Mouse (Mus musculus): ENCODE measurements around the gene Lhx8. TPM values are rescaled to one million over a fixed set of nuclear protein-coding genes. Genes with fewer than 3 reads are reported as not detected.

Gene Lhx8
- polyA plus RNA-seq, 1 experiment from 2014 or later: 19.8 TPM

GRCm38 (mm10) chr3:154287217-154287616 is 43.2 kb downstream of the Lhx8 start:
- H3K9me3 ChIP-seq (ENCODE audit: control insufficient read depth, low read length): no peaks in the 10 kb centered on the region
- H3K4me2 ChIP-seq (ENCODE audit: low read depth, low read length, severe bottlenecking): no peak overlapping the region
- H3K36me3 ChIP-seq (ENCODE audit: control insufficient read depth, insufficient read depth, low read length): no peaks in the 10 kb centered on the region
- H3K4me1 ChIP-seq (replicated peaks; ENCODE audit: control insufficient read depth, insufficient read depth, low read length): no peaks in the 10 kb centered on the region
- DNase-seq (ENCODE audit: low spot score) (no peak), ATAC-seq (replicated peaks; ENCODE audit: low FRiP score) (no peak)
- no peak overlapping the region for H3K27ac ChIP-seq (ENCODE audit: low read depth, low read length)
- H3K27me3 ChIP-seq (ENCODE audit: control insufficient read depth, insufficient read depth, low read length): no peaks in the 10 kb centered on the region
- WGBS: 83% methylated on average over 2 of the region's 2 CpGs
- H3K9ac ChIP-seq (ENCODE audit: low read length): no peak overlapping the region
- no peak overlapping the region for H3K4me3 ChIP-seq (ENCODE audit: low read depth, low read length)

GRCm38 (mm10) chr3:154285351-154285750 is 45.1 kb downstream of the Lhx8 start:
- Histone ChIP-seq H3K4me2 (ENCODE audit: low read depth, low read length, severe bottlenecking) (no peak overlapping the region), H3K27me3 (ENCODE audit: control insufficient read depth, insufficient read depth, low read length) (no peaks in the 10 kb centered on the region), H3K4me3 (ENCODE audit: low read depth, low read length) (no peak overlapping the region), H3K9ac (ENCODE audit: low read length) (no peak overlapping the region), H3K36me3 (ENCODE audit: control insufficient read depth, insufficient read depth, low read length) (no peaks in the 10 kb centered on the region), H3K9me3 (ENCODE audit: control insufficient read depth, low read length) (no peaks in the 10 kb centered on the region), H3K4me1 (replicated peaks; ENCODE audit: control insufficient read depth, insufficient read depth, low read length) (no peaks in the 10 kb centered on the region), H3K27ac (ENCODE audit: low read depth, low read length) (no peak overlapping the region)
- DNase-seq (ENCODE audit: low spot score): no peak
- 57% methylated on average over 4 of the region's 4 CpGs for WGBS
- no peak for ATAC-seq (replicated peaks; ENCODE audit: low FRiP score)

GRCm38 (mm10) chr3:154284260-154284659 is 46.2 kb downstream of the Lhx8 start:
- no peak for ATAC-seq (replicated peaks; ENCODE audit: low FRiP score)

GRCm38 (mm10) chr3:154274681-154275080 is 55.8 kb downstream of the Lhx8 start:
- no peaks in the 10 kb centered on the region for H3K4me1 ChIP-seq (replicated peaks; ENCODE audit: control insufficient read depth, insufficient read depth, low read length)
- no peak overlapping the region for H3K27ac ChIP-seq (ENCODE audit: low read depth, low read length)
- WGBS: 94% methylated on average over 3 of the region's 3 CpGs
- no peak overlapping the region for H3K4me3 ChIP-seq (ENCODE audit: low read depth, low read length)
- H3K36me3 ChIP-seq (ENCODE audit: control insufficient read depth, insufficient read depth, low read length): no peaks in the 10 kb centered on the region
- H3K9ac ChIP-seq (ENCODE audit: low read length): no peak overlapping the region
- H3K27me3 ChIP-seq (ENCODE audit: control insufficient read depth, insufficient read depth, low read length): no peaks in the 10 kb centered on the region
- H3K4me2 ChIP-seq (ENCODE audit: low read depth, low read length, severe bottlenecking): no peak overlapping the region
- no peak for DNase-seq (ENCODE audit: low spot score)
- no peak for ATAC-seq (replicated peaks; ENCODE audit: low FRiP score)
- no peaks in the 10 kb centered on the region for H3K9me3 ChIP-seq (ENCODE audit: control insufficient read depth, low read length)

More at GRCm38 (mm10) chr3:154284260-154284659, 46.2 kb downstream of the Lhx8 start:
- Histone ChIP-seq H3K27me3 (ENCODE audit: control insufficient read depth, insufficient read depth, low read length) (no peaks in the 10 kb centered on the region), H3K36me3 (ENCODE audit: control insufficient read depth, insufficient read depth, low read length) (no peaks in the 10 kb centered on the region), H3K9me3 (ENCODE audit: control insufficient read depth, low read length) (no peaks in the 10 kb centered on the region), H3K4me2 (ENCODE audit: low read depth, low read length, severe bottlenecking) (no peak overlapping the region), H3K9ac (ENCODE audit: low read length) (no peak overlapping the region), H3K4me1 (replicated peaks; ENCODE audit: control insufficient read depth, insufficient read depth, low read length) (no peaks in the 10 kb centered on the region), H3K27ac (ENCODE audit: low read depth, low read length) (no peak overlapping the region), H3K4me3 (ENCODE audit: low read depth, low read length) (no peak overlapping the region)
- WGBS: 84% methylated on average over 3 of the region's 3 CpGs
- DNase-seq (ENCODE audit: low spot score): no peak

- DNase-seq (ENCODE audit: low spot score) (peak; percentile 90), ATAC-seq (replicated peaks; ENCODE audit: low FRiP score) (peak; percentile 82)
- Histone ChIP-seq H3K27ac (ENCODE audit: low read depth, low read length) (no peak overlapping the region), H3K4me3 (ENCODE audit: low read depth, low read length) (peak overlapping the region; percentile 19), H3K4me1 (replicated peaks; ENCODE audit: control insufficient read depth, insufficient read depth, low read length) (no peaks in the 10 kb centered on the region), H3K36me3 (ENCODE audit: control insufficient read depth, insufficient read depth, low read length) (no peaks in the 10 kb centered on the region), H3K27me3 (ENCODE audit: control insufficient read depth, insufficient read depth, low read length) (no peaks in the 10 kb centered on the region), H3K9ac (ENCODE audit: low read length) (peak overlapping the region; percentile 35; the same call in 1 of the 2 replicates), H3K9me3 (ENCODE audit: control insufficient read depth, low read length) (no peaks in the 10 kb centered on the region), H3K4me2 (ENCODE audit: low read depth, low read length, severe bottlenecking) (peak overlapping the region; percentile 51)
- WGBS: 10% methylated on average over 19 of the region's 19 CpGs
Measured at GRCm38 (mm10) chr3:154269757-154270366, 60.6 kb downstream of the Lhx8 start.

- no peaks in the 10 kb centered on the region for H3K36me3 ChIP-seq (ENCODE audit: control insufficient read depth, insufficient read depth, low read length)
- DNase-seq (ENCODE audit: low spot score) (no peak), ATAC-seq (replicated peaks; ENCODE audit: low FRiP score) (no peak)
- 79% methylated on average over 9 of the region's 9 CpGs for WGBS
- H3K4me3 ChIP-seq (ENCODE audit: low read depth, low read length): no peak overlapping the region
- H3K4me2 ChIP-seq (ENCODE audit: low read depth, low read length, severe bottlenecking): no peak overlapping the region
- no peak overlapping the region for H3K9ac ChIP-seq (ENCODE audit: low read length)
- H3K4me1 ChIP-seq (replicated peaks; ENCODE audit: control insufficient read depth, insufficient read depth, low read length): no peaks in the 10 kb centered on the region
- no peaks in the 10 kb centered on the region for H3K9me3 ChIP-seq (ENCODE audit: control insufficient read depth, low read length)
- H3K27ac ChIP-seq (ENCODE audit: low read depth, low read length): no peak overlapping the region
- H3K27me3 ChIP-seq (ENCODE audit: control insufficient read depth, insufficient read depth, low read length): no peaks in the 10 kb centered on the region
Measured at GRCm38 (mm10) chr3:154268313-154268712, 62.1 kb downstream of the Lhx8 start.

- no peaks in the 10 kb centered on the region for H3K9me3 ChIP-seq (ENCODE audit: control insufficient read depth, low read length)
- H3K4me1 ChIP-seq (replicated peaks; ENCODE audit: control insufficient read depth, insufficient read depth, low read length): no peaks in the 10 kb centered on the region
- H3K27ac ChIP-seq (ENCODE audit: low read depth, low read length): no peak overlapping the region
- H3K4me2 ChIP-seq (ENCODE audit: low read depth, low read length, severe bottlenecking): no peak overlapping the region
- H3K9ac ChIP-seq (ENCODE audit: low read length): no peak overlapping the region
- no peaks in the 10 kb centered on the region for H3K27me3 ChIP-seq (ENCODE audit: control insufficient read depth, insufficient read depth, low read length)
- ATAC-seq (replicated peaks; ENCODE audit: low FRiP score) (no peak), DNase-seq (ENCODE audit: low spot score) (no peak)
- no peaks in the 10 kb centered on the region for H3K36me3 ChIP-seq (ENCODE audit: control insufficient read depth, insufficient read depth, low read length)
- no peak overlapping the region for H3K4me3 ChIP-seq (ENCODE audit: low read depth, low read length)
Measured at GRCm38 (mm10) chr3:154257312-154257711, 73.1 kb downstream of the Lhx8 start.
